In genomic region chr2:18041199-18041885, GRCm38 (mm10) we compare ENCODE assay signal across 9 mouse cellular contexts. TPM values are rescaled to one million over a fixed set of nuclear protein-coding genes. Genes with fewer than 3 reads are reported as not detected.
A peak's percentile ranks its signal among the peaks of the same experiment; 100 is the strongest.
DNase-seq lines count a peak whose midpoint lies in the region; ATAC-seq lines count a peak whose summit lies in the region.
"Had no signal": no experiment of that assay in that cellular context is flagged by ENCODE, and none has a peak within 500 bp of the region (broad histone marks: within the 10 kb centered on the region; RNA-seq: fewer than 3 reads in every experiment).

No protein-coding gene starts in this region.

- peak overlapping the region; percentile 49 for H3K4me2 ChIP-seq in heart, embryonic 15.5 days

- WGBS in heart, embryonic 15.5 days = 24% methylated on average over 14 of the region's 14 CpGs
- WGBS in embryonic facial prominence, embryonic 10.5 days = 3% methylated on average over 14 of the region's 14 CpGs

- H3K9ac ChIP-seq in heart, embryonic 15.5 days = peak overlapping the region; percentile 37

- no peaks in the 10 kb centered on the region for H3K9me3 ChIP-seq in heart, embryonic 15.5 days (replicated peaks)
- no peaks in the 10 kb centered on the region for H3K9me3 ChIP-seq in embryonic facial prominence, embryonic 10.5 days
- H3K9me3 ChIP-seq: G1E had no signal

- intact Hi-C loops in heart, postnatal 36 days (cut with DNase I) = no loop called here
- intact Hi-C loops in left cerebral cortex, postnatal 14 days (cut with DNase I) = loop anchor here (10.0 kb wide), 1 partner anchor 617 kb away; no protein-coding TSS in a partner anchor

- H3K4me3 ChIP-seq in heart, embryonic 15.5 days = peak overlapping the region; percentile 7; the same call in 1 of the 2 replicates
- peak overlapping the region; percentile 98 for H3K4me3 ChIP-seq in embryonic facial prominence, embryonic 10.5 days

- H3K4me1 ChIP-seq in heart, embryonic 15.5 days (replicated peaks) = peaks cover 50% of the 10 kb centered on the region
- peaks cover 74% of the 10 kb centered on the region for H3K4me1 ChIP-seq in embryonic facial prominence, embryonic 10.5 days

- no peaks in the 10 kb centered on the region for H3K27me3 ChIP-seq in heart, embryonic 15.5 days
- H3K27me3 ChIP-seq in embryonic facial prominence, embryonic 10.5 days (replicated peaks; ENCODE audit: low read depth, poor library complexity, severe bottlenecking) = no peaks in the 10 kb centered on the region

- H3K27ac ChIP-seq in heart, embryonic 15.5 days = peak overlapping the region; percentile 64
- peak overlapping the region; percentile 99 for H3K27ac ChIP-seq in embryonic facial prominence, embryonic 10.5 days (replicated peaks)

- no peak for ATAC-seq in heart, embryonic 15.5 days (replicated peaks; ENCODE audit: insufficient number of reproducible peaks, insufficient read depth, low FRiP score, low read depth)
- no peak for ATAC-seq in frontal cortex, adult (ENCODE audit: low TSS enrichment)

- DNase-seq in heart, postnatal 36 days = no peak
- peak; percentile 85 for DNase-seq in embryonic facial prominence, embryonic 10.5 days (ENCODE audit: low spot score)
- peak; percentile 49 for DNase-seq in kidney, adult 11 months
- DNase-seq in mesoderm, embryonic 11.5 days (ENCODE audit: low read depth, low spot score) = peak; percentile 65
- no peak for DNase-seq in left cerebral cortex, postnatal 14 days (ENCODE audit: low spot score in 2 of 2)
- DNase-seq in thymus, postnatal 36 days = no peak

- H3K36me3 ChIP-seq in heart, embryonic 15.5 days = no peaks in the 10 kb centered on the region
- peaks cover 14% of the 10 kb centered on the region; the same call in 1 of the 2 replicates for H3K36me3 ChIP-seq in embryonic facial prominence, embryonic 10.5 days (replicated peaks)
- H3K36me3 ChIP-seq: G1E had no signal

RNA-seq across cellular contexts. Expression of gene A930004D18Rik, which starts 3.8 kb away (rescaled TPM):
- polyA plus RNA-seq in heart, embryonic 15.5 days (2015; fragmentation: Nextera tagmentation; extraction: Ambion mirVana) = 11.6 and 13.2 TPM in 2 replicates
- 1 to 10 TPM; 4.6 to 6.2 TPM for total RNA-seq in heart, postnatal 36 days (2021)
- 12.7 and 17.7 TPM in 2 replicates for polyA plus RNA-seq in embryonic facial prominence, embryonic 10.5 days (2016; fragmentation: Nextera tagmentation; extraction: Ambion mirVana)
- 1 to 10 TPM; 1.5 to 1.6 TPM for total RNA-seq in left cerebral cortex, postnatal 14 days (2021)

RNA-seq across cellular contexts. Expression of gene Skida1, which starts 7.5 kb away (rescaled TPM):
- polyA plus RNA-seq in heart, embryonic 15.5 days (2015; fragmentation: Nextera tagmentation; extraction: Ambion mirVana) = 4.8 and 5.3 TPM in 2 replicates
- total RNA-seq in heart, postnatal 36 days (2021) = 1 to 10 TPM; 2.8 to 5.1 TPM
- polyA plus RNA-seq in embryonic facial prominence, embryonic 10.5 days (2016; fragmentation: Nextera tagmentation; extraction: Ambion mirVana) = 15.5 and 16.6 TPM in 2 replicates
- total RNA-seq in left cerebral cortex, postnatal 14 days (2021) = 1 to 10 TPM; 7.1 to 8.1 TPM

RNA-seq across cellular contexts. Expression of gene Mllt10, which starts 13.7 kb away (rescaled TPM):
- polyA plus RNA-seq in heart, embryonic 15.5 days (2015; fragmentation: Nextera tagmentation; extraction: Ambion mirVana) = 35.1 and 36.0 TPM in 2 replicates
- 10 to 100 TPM; 32.6 to 34.2 TPM for total RNA-seq in heart, postnatal 36 days (2021)
- 64.4 and 65.5 TPM in 2 replicates for polyA plus RNA-seq in embryonic facial prominence, embryonic 10.5 days (2016; fragmentation: Nextera tagmentation; extraction: Ambion mirVana)
- total RNA-seq in left cerebral cortex, postnatal 14 days (2021) = 10 to 100 TPM; 47.7 TPM

RNA-seq across cellular contexts. Expression of gene H2al2a, which starts 44.6 kb away (rescaled TPM):
- polyA plus RNA-seq in heart, embryonic 15.5 days (2015; fragmentation: Nextera tagmentation; extraction: Ambion mirVana) = not detected in 2 replicates
- total RNA-seq in heart, postnatal 36 days (2021) = not detected
- not detected in 2 replicates for polyA plus RNA-seq in embryonic facial prominence, embryonic 10.5 days (2016; fragmentation: Nextera tagmentation; extraction: Ambion mirVana)
- not detected for total RNA-seq in left cerebral cortex, postnatal 14 days (2021)
- total RNA-seq: G1E had no signal
- polyA plus RNA-seq: G1E had no signal

Comparison
In these comparisons a context has a peak if more than half of its experiments do, and no peak if none do; other contexts are left out.
1. DNase-seq: peak in embryonic facial prominence, embryonic 10.5 days (single experiment), kidney, adult 11 months (single experiment) and mesoderm, embryonic 11.5 days (single experiment); none in heart, postnatal 36 days (0 of 2), left cerebral cortex, postnatal 14 days (0 of 2) and thymus, postnatal 36 days (0 of 2).